Mouse (Mus musculus) urinary bladder, postnatal 36 days (tissue): ENCODE measurements around the gene Pigc.

Source experiments
- DNase-seq, 2 experiments: peaks; one replicate each; pipeline ENCODE4 v3.0.0; 2022; ENCODE audit warnings: low spot score in 2 of 2, mixed read lengths in 1 of 2

Gene Pigc

GRCm38 (mm10) chr1:161976255-161977182, 7.5 kb downstream of the Pigc start:
- DNase-seq: peak; percentile 61 to 69

- DNase-seq: peak in 1 of 2 experiments; percentile 54
Observed at GRCm38 (mm10) chr1:161977331-161977730, 8.3 kb downstream of the Pigc start.

GRCm38 (mm10) chr1:161978173-161978700, 9.3 kb downstream of the Pigc start:
- DNase-seq: no peak

- no peak for DNase-seq
Observed at GRCm38 (mm10) chr1:161979536-161979935, 10.6 kb downstream of the Pigc start, which contains the start of gene 4930558K02Rik. Gene 4930558K02Rik, minus strand, starts transcription at chr1:161979636.

- DNase-seq: no peak
Observed at GRCm38 (mm10) chr1:161980046-161980445, 11.1 kb downstream of the Pigc start.

GRCm38 (mm10) chr1:161980626-161981298, 11.8 kb downstream of the Pigc start:
- no peak for DNase-seq

- peak in 1 of 2 experiments; percentile 27 for DNase-seq
Observed at GRCm38 (mm10) chr1:161983451-161983850, 14.5 kb downstream of the Pigc start.

GRCm38 (mm10) chr1:161983979-161984566, 15.1 kb downstream of the Pigc start:
- DNase-seq: peak in 1 of 2 experiments; percentile 41

GRCm38 (mm10) chr1:161990684-161991578, 21.9 kb downstream of the Pigc start:
- DNase-seq: no peak

- no peak for DNase-seq
Observed at GRCm38 (mm10) chr1:161991846-161992245, 22.9 kb downstream of the Pigc start.

GRCm38 (mm10) chr1:161992389-161992788, 23.4 kb downstream of the Pigc start:
- no peak for DNase-seq

GRCm38 (mm10) chr1:161998781-161999180, 29.8 kb downstream of the Pigc start:
- DNase-seq: no peak

- no peak for DNase-seq
Observed at GRCm38 (mm10) chr1:161999338-161999737, 30.4 kb downstream of the Pigc start.

GRCm38 (mm10) chr1:161999882-162000371, 30.9 kb downstream of the Pigc start:
- peak in 1 of 2 experiments; percentile 11 for DNase-seq

GRCm38 (mm10) chr1:162001328-162001727, 32.3 kb downstream of the Pigc start:
- no peak for DNase-seq

GRCm38 (mm10) chr1:162003729-162004517, 34.9 kb downstream of the Pigc start:
- DNase-seq: no peak

- no peak for DNase-seq
Observed at GRCm38 (mm10) chr1:162004518-162004780, 35.5 kb downstream of the Pigc start.

- peak; percentile 41 to 52 for DNase-seq
Observed at GRCm38 (mm10) chr1:162004821-162005770, 36.1 kb downstream of the Pigc start.

- no peak for DNase-seq
Observed at GRCm38 (mm10) chr1:162006109-162006508, 37.1 kb downstream of the Pigc start.
